Mouse (Mus musculus) heart, embryonic 14.5 days (tissue): Measurements from ENCODE around the gene Miga2. TPM values are rescaled to one million over a fixed set of nuclear protein-coding genes. Genes with fewer than 3 reads are reported as not detected.
A peak's percentile ranks its signal among the peaks of the same experiment; 100 is the strongest.

Experiments
- ATAC-seq: fragments of 200-750 bp; cut with Nextera tagmentation; 2 replicates; pipeline ENCODE4 v1.8.0; 2017; ENCODE audit warnings: low read depth, moderate TSS enrichment; ENCODE audit not compliant: insufficient number of reproducible peaks, insufficient read depth, low FRiP score
- H3K27ac ChIP-seq, 2 experiments: fragments of 200-500 bp in 1 of 2; fragments of 300-500 bp in 1 of 2; sonication (generic) in 1 of 2; replicated peaks in 1 of 2; 2 replicates each; pipeline ENCODE4 v1.5.1; 2012 to 2014; ENCODE audit warnings: low read depth in 2 of 2, low read length in 2 of 2, control low read depth in 1 of 2, mild to moderate bottlenecking in 1 of 2, mixed read lengths in 1 of 2; ENCODE audit not compliant: control insufficient read depth in 1 of 2, insufficient read depth in 1 of 2
- H3K27me3 ChIP-seq: fragments of 300-500 bp; sonication (generic); 2 replicates; pipeline ENCODE4 v1.6.1; 2014; ENCODE audit warnings: mild to moderate bottlenecking, low read length, control low read depth; ENCODE audit not compliant: control insufficient read depth, insufficient read depth
- H3K36me3 ChIP-seq: fragments of 300-500 bp; sonication (generic); 2 replicates; pipeline ENCODE4 v1.6.1; 2014; ENCODE audit warnings: mild to moderate bottlenecking, control low read depth, low read length, mixed read lengths; ENCODE audit not compliant: control insufficient read depth, insufficient read depth
- H3K4me1 ChIP-seq, 2 experiments: fragments of 200-500 bp in 1 of 2; fragments of 300-500 bp in 1 of 2; sonication (generic) in 1 of 2; 2 replicates each; pipeline ENCODE4 v1.6.1; 2012 to 2014; ENCODE audit warnings: low read length in 2 of 2, control low read depth in 1 of 2, mixed read lengths in 1 of 2; ENCODE audit not compliant: control insufficient read depth in 2 of 2, insufficient read depth in 2 of 2
- H3K4me2 ChIP-seq: fragments of 300-500 bp; sonication (generic); 2 replicates; pipeline ENCODE4 v1.6.1; 2014; ENCODE audit warnings: mild to moderate bottlenecking, low read length
- H3K4me3 ChIP-seq, 2 experiments: fragments of 200-500 bp in 1 of 2; fragments of 300-500 bp in 1 of 2; sonication (generic) in 1 of 2; 2 replicates each; pipeline ENCODE4 v1.5.1; 2012 to 2014; ENCODE audit warnings: low read length in 2 of 2, mild to moderate bottlenecking in 2 of 2, control low read depth in 1 of 2, low read depth in 1 of 2, moderate library complexity in 1 of 2; ENCODE audit not compliant: control insufficient read depth in 1 of 2, insufficient read depth in 1 of 2
- H3K9ac ChIP-seq: fragments of 300-500 bp; sonication (generic); 2 replicates; pipeline ENCODE4 v1.6.1; 2014; ENCODE audit warnings: mild to moderate bottlenecking, low read length
- H3K9me3 ChIP-seq: fragments of 300-500 bp; sonication (generic); 2 replicates; pipeline ENCODE4 v1.6.1; 2016; ENCODE audit warnings: low read length, control low read depth; ENCODE audit not compliant: control insufficient read depth
- WGBS: fragments of 180-500 bp; shearing (Covaris S2); extraction: QIAGEN DNeasy Blood & Tissue Kit; methylation state at CpG from one replicate; pipeline ENCODE4 v1.1.7; 2014; 5-methylcytosine and 5-hydroxymethylcytosine counted together
- polyA plus RNA-seq: library from polyadenylated mRNA; unstranded; fragments of >200 nt; fragmentation: Nextera tagmentation; extraction: Ambion mirVana; gene quantifications from 2 replicates; pipeline ENCODE4 v1.2.1, GENCODE M21; 2014

The Miga2 gene
- polyA plus RNA-seq = 28.3 and 31.6 TPM in 2 replicates

- under 1% methylated on average over 54 of the region's 54 CpGs for WGBS
- ATAC-seq = peak; percentile 97
- H3K4me1 ChIP-seq = peaks cover 14 to 22% of the 10 kb centered on the region in 2 experiments
- peak within 1 kb of the TSS; percentile 75 for H3K4me2 ChIP-seq
- peak within 1 kb of the TSS; percentile 88 for H3K27ac ChIP-seq
- H3K27me3 ChIP-seq = no peaks in the 10 kb centered on the region
- peak within 1 kb of the TSS; percentile 93 to 95 for H3K4me3 ChIP-seq
- 0 out of 2 replicates have a peak, but pooled peaks cover 3% of the 10 kb centered on the region for H3K9me3 ChIP-seq
- H3K9ac ChIP-seq = peak within 1 kb of the TSS; percentile 95
- H3K36me3 ChIP-seq = peaks cover 25% of the 10 kb centered on the region
Measured at GRCm38 (mm10) chr2:30363773-30364650, at the start of gene Miga2. Gene Miga2, plus strand, starts transcription at chr2:30364233.

DNA sequence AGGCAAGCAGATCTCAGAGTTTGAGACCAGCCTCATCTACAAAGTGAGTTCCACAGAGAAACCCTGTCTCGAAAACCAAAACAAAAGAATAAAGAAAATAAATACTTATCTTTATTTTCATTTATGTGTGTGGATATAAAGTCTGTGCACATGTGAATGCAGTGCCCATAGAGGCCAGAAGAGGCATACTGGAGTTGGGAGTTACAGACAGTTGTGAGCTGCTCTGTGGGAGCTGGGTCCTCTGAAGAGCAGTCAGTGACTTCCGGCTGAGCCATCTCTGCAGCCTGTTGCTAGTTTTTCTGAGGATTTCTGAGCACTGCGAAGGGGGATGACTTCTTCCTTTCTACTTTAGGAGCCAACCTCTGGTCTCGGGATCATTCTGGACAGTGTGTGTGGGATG, 47.9 kb upstream of the Miga2 start:
- H3K4me1 ChIP-seq = no peaks in the 10 kb centered on the region
- H3K4me2 ChIP-seq = no peak overlapping the region
- H3K27me3 ChIP-seq = no peaks in the 10 kb centered on the region
- H3K27ac ChIP-seq = no peak overlapping the region
- H3K36me3 ChIP-seq = peaks cover 93% of the 10 kb centered on the region
- no peaks in the 10 kb centered on the region for H3K9me3 ChIP-seq
- WGBS = 91% methylated on average over 4 of the region's 4 CpGs
- H3K9ac ChIP-seq = no peak overlapping the region
- ATAC-seq = no peak
- H3K4me3 ChIP-seq = no peak overlapping the region

DNA sequence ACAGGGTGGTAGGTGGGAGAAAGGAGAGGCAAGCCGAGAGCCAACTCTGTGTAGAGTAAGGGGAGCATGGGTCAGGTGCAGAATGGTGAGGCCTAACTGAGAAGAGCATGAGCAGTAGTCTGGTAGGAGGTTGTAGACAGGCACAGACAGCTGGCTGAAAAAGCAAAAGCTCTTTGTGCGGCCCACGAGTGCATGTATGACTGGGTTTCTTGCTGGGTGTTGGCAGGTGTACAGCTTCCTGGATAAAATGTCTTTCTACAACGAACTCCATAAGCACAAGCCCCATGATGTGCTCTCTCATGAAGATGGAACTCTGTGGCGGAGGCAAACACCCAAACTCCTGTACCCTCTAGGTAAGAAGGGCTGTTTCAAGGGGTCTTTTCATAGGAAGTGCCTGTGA, 47.1 kb upstream of the Miga2 start:
- Histone ChIP-seq H3K4me1 (no peaks in the 10 kb centered on the region), H3K27me3 (no peaks in the 10 kb centered on the region), H3K9me3 (no peaks in the 10 kb centered on the region), H3K9ac (no peak overlapping the region), H3K4me3 (no peak overlapping the region), H3K36me3 (peaks cover 96% of the 10 kb centered on the region), H3K27ac (no peak overlapping the region), H3K4me2 (no peak overlapping the region)
- ATAC-seq = no peak
- WGBS = 90% methylated on average over 5 of the region's 5 CpGs

DNA sequence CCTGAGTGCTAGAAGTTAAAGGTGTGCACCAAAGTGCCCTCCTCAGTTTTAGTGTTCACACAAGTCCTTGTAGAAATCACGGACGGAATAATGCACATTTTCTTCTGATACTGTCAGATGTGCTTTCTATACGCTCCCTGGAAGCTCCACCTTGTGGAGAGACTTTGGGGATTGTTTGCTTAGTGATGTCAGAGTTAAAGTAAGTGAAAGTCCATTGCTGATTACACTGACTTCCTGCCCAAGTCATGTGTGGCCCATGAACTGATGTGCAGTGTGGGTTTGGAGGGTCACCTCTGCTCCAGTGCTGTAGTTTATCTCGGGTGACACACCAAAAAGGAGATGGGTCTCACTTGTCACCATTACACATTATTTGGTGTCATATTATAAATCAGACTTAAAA, 44.8 kb upstream of the Miga2 start:
- Histone ChIP-seq H3K27ac (no peak overlapping the region), H3K4me1 (no peaks in the 10 kb centered on the region), H3K9me3 (no peaks in the 10 kb centered on the region), H3K9ac (no peak overlapping the region), H3K4me3 (no peak overlapping the region), H3K27me3 (no peaks in the 10 kb centered on the region), H3K36me3 (peaks cover 96% of the 10 kb centered on the region), H3K4me2 (no peak overlapping the region)
- 72% methylated on average over 4 of the region's 4 CpGs for WGBS
- no peak for ATAC-seq

- WGBS = 87% methylated on average over 7 of the region's 7 CpGs
- H3K4me1 ChIP-seq = no peaks in the 10 kb centered on the region
- H3K27me3 ChIP-seq = no peaks in the 10 kb centered on the region
- no peaks in the 10 kb centered on the region for H3K9me3 ChIP-seq
- ATAC-seq = no peak
- H3K9ac ChIP-seq = no peak overlapping the region
- H3K36me3 ChIP-seq = peaks cover 95% of the 10 kb centered on the region
- H3K4me3 ChIP-seq = no peak overlapping the region
- no peak overlapping the region for H3K4me2 ChIP-seq
- no peak overlapping the region for H3K27ac ChIP-seq
Measured at GRCm38 (mm10) chr2:30323111-30323510, 40.9 kb upstream of the Miga2 start.

DNA sequence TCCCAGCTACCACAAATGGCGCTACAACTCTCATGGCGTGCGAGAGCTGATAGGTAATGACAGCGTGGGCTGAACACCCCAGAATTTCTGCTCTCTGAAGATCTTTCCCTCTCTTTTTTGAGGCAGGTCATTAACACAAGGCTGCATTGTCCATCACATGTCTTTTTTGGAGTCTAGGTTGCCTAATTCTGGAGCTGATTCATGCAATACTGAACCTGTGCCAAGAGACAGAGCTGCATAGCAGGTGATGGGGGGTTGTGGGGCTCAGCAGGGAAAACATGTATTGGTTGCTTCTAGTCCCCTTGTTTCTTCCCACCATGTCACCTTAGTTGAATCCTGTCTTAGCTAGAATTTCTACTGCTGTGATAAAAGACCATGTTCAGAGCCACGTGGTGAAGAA, 38.7 kb upstream of the Miga2 start:
- peaks cover 97% of the 10 kb centered on the region for H3K36me3 ChIP-seq
- no peaks in the 10 kb centered on the region for H3K4me1 ChIP-seq
- WGBS = 88% methylated on average over 5 of the region's 5 CpGs
- no peak overlapping the region for H3K9ac ChIP-seq
- no peak overlapping the region for H3K4me3 ChIP-seq
- H3K4me2 ChIP-seq = no peak overlapping the region
- ATAC-seq = no peak
- H3K9me3 ChIP-seq = no peaks in the 10 kb centered on the region
- no peaks in the 10 kb centered on the region for H3K27me3 ChIP-seq
- no peak overlapping the region for H3K27ac ChIP-seq

- Histone ChIP-seq H3K27me3 (no peaks in the 10 kb centered on the region), H3K9me3 (no peaks in the 10 kb centered on the region), H3K4me3 (no peak overlapping the region), H3K4me2 (no peak overlapping the region), H3K36me3 (peaks cover 97% of the 10 kb centered on the region), H3K27ac (no peak overlapping the region), H3K4me1 (no peaks in the 10 kb centered on the region), H3K9ac (no peak overlapping the region)
- 91% methylated on average over 7 of the region's 7 CpGs for WGBS
- no peak for ATAC-seq
Measured at GRCm38 (mm10) chr2:30327276-30327675, 36.8 kb upstream of the Miga2 start.
